Mouse (Mus musculus) A20 (cell line): ENCODE data around the gene Dcpp1.
"Not testable (repeated sequence)": the region's sequence is repeated elsewhere in the genome, so short reads cannot be mapped to it uniquely, and the experiment has no call there.

Source experiments
- DNase-seq: peaks from one replicate; pipeline ENCODE4 v3.0.0-alpha.2; 2011; ENCODE audit warnings: low read depth, low spot score

Dcpp1 gene

DNA sequence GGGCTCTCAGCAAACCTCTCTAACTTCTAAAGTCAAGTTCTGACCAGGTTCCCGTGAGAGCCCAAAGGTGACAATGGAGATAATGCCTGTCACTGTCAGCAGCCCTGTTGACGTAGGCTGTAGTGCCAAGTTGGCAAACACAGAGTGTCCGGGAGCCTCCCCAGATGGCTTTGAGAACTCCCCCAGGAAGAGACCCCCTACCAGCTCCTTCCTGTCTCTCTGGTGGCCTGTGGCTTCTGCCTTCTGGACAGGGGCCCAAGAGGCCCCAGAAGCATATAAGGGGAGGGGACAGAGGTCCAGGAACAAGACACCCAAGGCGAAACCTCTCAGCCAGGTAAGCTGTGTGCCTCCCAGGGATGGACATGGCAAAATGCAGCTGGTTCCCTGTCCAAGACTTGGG lies at the start of gene Dcpp1, which contains the start of gene Dcpp2:
Dcpp1 (plus strand) TSS at position 301 of the 400 bp plus-strand sequence.
Dcpp2 (plus strand) TSS at position 305 of the 400 bp plus-strand sequence.
- DNase-seq, result not testable (repeated sequence)

DNA sequence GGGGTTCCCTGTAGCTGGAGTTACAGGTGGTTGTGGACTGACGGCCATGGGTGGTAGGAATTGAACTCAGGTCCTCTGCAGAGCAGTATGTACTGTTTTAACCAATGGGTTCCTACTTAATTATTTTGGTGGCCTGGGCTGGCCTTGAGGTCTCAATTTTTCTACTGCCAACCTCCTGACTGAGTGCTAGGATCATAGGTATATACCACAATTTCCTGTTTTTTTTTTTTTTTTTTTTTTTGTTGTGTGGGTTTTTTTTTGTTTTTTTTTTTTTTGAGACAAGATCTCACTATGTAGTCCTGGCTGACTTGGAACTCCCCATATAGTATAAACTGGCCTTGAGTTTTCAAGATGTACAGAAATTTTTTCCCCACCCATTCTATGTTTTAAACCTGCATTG lies 49.5 kb upstream of the Dcpp1 start:
- DNase-seq, result no peak

DNA sequence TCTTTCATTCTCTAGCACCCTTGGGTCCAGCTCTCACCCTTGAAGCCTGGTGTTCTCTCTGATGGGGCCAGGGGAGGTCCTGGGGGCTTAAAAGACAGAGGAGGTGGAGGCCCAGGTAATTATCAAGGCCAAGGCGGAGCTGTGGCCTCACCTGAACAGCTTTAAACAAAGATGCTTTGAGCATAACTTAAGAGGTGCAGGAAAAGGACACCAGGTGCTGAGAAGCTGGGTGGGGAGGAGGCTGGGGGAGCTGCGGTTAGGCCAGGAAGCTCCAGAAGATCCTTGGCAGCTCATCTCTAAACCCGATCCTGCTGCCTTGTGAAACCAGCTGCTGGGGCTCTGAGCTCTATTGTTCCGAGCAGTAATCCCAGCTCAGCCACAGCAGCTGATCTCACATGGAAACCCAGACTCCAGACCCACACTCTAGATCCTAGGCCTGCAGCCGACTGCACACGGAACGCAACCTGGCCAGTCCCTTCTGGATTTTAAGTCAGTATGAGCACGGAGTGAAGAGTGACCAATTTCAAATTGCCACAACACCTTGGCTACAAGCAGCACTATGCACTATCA lies 44.6 kb upstream of the Dcpp1 start, which contains the start of gene Prss33:
Prss33 (minus strand) TSS at position 51 of the 570 bp plus-strand sequence.
- DNase-seq, result no peak

DNA sequence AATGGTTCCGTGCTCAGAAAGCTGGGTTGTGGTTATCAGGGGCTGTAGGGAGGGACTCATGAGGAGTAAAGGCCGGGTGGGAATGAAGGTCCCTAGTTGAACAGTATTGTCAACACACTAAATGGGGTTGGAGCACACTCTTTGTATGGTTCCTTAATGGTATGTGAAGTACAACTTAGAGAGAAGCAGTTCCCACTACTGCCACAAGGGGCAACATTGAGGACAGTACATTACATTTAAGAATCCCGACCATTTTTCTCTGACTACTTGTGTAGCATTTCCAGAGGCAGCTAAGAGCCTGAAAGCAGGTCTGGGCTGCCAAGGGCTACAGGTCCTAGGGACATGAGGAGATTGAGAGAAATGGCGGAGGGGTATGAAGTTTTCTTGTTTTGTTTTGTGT lies 39.5 kb upstream of the Dcpp1 start:
- DNase-seq, result peak; percentile 74

DNA sequence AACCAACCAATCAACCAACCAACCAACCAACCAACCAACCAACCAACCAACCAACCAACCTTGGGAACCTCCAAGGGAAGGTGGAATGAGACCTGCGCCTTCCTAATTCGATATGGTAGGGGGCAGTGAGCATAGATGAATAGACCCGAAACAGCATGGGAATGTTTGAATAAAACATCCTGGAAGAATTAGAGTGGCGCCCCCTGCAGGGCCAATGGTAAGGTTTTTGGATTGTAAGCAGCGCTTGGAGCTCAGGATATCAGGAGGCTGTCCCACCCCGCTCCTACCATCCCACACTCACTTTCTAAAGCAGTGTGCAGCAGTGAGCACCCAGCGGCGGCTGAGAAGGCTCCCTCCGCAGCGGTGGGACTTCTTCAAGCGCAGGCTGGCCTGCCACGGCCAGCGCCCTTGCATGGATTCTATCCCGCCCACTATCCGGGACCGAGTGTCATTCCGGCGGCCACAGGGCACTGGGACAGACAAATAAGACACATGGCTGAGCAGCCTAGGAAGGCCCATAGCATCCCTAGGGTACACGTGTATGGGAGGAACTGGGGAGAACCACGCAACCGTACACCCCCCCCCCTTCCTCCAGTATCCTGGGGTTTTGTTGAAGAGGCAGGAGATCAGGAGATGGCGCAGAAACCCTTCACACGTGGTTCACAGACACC lies 37.4 kb upstream of the Dcpp1 start:
- no peak for DNase-seq

DNA sequence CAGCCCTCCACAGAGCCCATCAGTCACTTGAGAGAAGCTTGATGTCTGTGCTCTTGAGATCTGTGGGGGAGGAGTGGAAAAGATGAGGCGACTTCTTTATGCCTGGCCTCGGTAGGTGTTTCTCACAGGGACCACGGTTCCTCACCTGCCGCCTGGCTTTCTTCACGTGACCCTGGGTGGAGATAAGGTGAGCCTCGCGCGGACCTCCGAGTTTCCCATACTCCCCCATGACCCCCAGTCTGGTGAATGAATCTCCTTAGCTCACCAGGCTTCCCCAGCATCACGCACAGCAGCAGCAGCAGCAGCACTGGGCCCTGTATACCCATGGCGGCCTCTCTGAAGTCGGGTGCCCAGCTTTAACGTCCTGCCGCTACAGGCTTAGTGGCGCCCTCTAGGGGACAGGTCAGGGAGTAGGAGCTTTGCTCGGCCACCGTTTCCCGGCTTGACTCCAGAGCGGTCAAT lies 36.8 kb upstream of the Dcpp1 start, which contains the start of the genes Prss32 and Prss41:
Prss32 (plus strand) TSS at position 44 of the 462 bp plus-strand sequence.
Prss41 (minus strand) TSS at position 361 of the 462 bp plus-strand sequence.
- peak; percentile 80 for DNase-seq

DNA sequence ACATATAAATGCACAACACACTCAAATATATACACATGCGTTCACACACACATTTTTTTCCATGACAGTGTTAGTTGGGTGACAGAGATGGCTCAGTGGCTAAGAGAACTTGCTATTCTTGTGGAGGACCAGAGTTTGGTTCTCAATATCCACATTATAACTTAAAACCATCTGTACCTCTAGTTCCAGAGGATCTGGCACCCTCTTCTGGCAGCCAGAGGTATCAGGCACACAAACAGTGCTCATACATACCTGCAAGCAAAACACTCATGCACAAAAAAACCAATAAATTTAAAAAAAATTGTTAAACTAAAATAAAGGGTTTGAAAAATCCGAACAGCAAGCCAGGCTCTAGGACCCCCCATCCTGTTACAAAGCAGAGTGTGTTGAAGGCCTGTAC lies 30.6 kb upstream of the Dcpp1 start:
- DNase-seq, result peak; percentile 31

DNA sequence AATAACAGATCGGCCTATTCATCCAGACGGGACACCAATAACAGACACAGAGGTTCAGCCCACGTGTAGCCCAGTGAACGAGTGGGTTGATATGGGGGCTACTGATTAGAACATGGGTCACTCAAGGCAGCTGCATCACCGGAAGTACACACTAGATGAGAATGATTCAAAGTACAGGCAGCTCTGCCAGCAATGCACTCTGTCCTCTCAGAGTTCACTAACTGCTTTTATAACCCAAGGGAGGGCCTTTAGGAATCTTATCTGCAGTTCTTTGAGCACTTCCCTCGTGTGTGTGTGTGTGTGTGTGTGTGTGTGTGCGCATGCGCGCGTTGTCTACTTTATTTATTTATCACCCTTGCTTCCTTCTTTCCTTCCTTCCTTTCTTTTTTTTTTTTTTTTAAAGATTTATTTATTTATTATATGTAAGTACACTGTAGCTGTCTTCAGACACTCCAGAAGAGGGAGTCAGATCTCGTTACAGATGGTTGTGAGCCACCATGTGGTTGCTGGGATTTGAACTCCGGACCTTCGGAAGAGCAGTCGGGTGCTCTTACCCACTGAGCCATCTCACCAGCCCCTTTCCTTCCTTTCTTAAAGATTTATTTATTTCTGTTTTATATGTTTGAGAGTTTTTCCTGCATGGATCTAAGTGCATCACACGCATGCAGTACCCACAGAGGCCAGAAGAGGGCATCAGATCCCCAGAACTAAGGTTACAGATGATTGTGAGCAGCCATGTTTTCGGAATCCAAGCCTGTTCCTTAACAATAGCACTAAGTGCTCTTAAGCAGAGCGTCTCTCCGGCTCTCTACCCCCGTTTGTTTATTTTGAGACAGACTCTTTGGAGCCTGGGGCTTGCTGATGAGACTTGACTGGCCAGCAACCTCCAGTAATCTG lies 29.6 kb upstream of the Dcpp1 start:
- DNase-seq, result peak; percentile 54

DNA sequence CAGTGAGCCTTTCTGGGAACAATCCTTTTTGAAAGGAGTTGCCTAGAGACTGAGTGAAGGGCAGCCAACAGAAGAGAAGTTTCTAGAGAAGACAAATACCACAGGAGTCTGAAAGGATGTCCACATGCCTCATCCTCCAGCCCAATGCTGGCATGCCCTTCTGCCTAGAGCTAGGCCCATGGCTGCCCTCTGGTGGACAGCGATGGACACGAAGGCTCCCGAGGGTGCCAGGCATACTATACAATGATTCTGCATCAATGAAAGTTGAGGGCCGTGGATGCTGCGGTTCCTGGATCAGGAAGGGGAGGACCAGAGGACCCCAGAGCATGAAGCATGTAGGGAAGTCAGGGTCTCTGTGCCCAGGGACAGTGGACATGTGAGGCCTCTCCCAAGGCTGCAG lies 27.4 kb upstream of the Dcpp1 start:
- peak; percentile 59 for DNase-seq

DNA sequence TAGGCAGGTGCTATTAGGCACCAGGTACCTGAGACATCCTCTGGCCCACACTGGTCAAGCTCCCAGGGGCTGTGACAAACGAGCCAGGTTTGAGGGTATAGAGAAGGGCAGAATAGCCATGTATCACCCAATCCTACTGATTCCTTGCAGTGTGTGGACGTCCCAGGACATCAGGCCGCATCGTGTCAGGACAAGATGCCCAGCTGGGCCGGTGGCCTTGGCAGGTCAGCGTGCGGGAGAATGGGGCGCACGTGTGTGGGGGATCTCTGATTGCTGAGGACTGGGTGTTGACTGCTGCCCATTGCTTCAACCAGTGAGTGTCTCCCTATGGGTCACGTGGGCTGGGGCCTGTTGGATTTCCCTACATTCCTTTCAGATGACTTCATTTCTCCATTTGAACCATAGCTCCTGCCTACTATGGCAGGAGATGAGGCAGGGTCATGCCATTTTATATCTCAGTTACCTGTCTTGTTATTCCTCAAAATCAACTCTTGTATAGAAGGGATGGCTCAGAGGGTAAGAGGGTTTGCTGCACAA lies 26.4 kb upstream of the Dcpp1 start:
- no peak for DNase-seq

DNA sequence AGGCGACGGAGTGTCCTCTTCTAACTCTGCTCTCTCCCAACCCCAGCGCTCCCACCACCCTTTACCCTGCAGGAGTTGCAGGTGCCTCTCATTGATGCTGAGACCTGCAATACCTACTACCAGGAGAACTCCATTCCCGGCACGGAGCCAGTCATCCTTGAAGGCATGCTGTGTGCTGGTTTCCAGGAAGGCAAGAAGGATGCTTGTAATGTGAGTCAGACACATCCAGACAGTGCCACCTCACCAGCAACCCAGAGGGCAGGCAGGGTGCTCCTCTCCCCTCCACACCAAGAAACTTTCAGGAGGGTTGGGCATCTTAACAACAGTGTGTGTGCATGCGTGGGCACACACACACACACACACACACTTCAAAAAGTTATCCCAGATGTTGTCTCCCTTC lies 23.5 kb upstream of the Dcpp1 start:
- DNase-seq, result no peak

DNA sequence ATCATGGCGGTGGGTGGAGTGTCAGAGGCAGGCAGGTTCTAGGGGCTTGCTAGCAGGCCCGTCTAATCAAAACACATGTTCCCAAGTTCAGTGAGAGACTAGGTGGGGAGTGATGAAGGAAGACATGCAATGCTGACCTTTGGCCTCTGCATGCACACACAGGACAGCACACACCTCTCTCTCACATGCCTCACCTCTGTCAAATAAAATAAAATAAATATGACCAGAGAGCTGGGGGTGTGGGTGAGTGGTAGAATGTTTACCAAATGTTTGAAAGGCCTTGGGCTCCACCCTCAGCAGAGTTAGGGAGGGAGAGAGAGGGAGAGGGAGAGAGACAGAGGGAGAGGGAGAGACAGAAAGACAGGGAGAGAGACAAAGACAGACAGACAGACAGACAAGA lies 22.8 kb upstream of the Dcpp1 start:
- no peak for DNase-seq

DNA sequence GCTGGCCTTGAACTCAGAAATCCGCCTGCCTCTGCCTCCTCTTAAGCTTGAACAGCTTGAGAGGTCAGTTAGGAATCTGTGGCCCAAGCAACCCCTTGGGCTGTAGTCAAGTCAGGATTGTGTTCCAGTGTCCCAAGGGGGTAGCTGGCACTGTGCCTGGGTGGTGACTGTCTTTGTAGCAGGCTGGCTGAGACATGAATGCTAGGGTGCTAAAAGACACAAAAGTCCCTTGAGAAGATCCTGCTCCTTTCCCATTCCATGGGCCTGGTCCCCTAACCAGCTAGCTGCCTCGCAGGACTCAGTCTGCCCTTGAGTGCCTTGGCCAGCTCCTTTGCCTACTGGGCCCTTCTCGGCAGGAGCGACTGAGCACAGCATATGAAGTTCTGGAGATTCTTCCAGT lies 17.8 kb upstream of the Dcpp1 start:
- DNase-seq, result no peak

DNA sequence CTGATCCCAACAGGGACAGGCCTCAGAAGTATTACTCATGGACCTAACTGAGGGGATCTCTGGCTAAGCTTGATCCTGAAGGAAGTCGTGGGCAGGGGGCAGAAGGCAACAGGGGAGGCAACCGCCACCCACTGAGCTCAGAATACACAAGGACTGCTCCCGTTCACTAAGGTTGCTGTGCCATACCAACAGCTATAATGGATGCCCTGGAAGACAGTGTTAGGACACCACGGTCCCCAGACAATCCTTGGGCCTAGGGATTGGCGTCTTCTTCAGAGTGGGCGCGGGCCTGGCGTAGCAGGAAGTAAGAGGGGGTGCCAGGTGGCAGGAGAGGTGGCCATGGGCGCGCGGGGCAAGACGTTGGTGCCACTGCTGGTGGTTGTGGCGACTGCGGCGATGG lies 12.9 kb upstream of the Dcpp1 start, which contains the start of gene Prss21:
Prss21 (plus strand) TSS at position 301 of the 400 bp plus-strand sequence.
- no peak for DNase-seq

DNA sequence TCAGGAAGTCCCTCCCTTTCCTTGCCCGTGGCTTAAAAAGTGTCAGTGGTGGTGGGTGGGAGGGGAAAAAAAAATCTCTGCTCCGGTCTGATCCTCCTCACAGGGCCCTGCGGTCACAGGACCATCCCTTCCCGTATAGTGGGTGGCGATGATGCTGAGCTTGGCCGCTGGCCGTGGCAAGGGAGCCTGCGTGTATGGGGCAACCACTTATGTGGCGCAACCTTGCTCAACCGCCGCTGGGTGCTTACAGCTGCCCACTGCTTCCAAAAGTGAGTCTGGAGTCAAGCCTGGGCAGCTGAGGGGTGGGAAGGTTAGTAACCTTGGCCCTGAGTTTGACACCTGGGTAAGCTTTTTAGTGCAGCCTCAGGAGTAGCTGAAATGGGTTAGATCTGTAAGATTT lies 12.2 kb upstream of the Dcpp1 start:
- DNase-seq, result no peak

DNA sequence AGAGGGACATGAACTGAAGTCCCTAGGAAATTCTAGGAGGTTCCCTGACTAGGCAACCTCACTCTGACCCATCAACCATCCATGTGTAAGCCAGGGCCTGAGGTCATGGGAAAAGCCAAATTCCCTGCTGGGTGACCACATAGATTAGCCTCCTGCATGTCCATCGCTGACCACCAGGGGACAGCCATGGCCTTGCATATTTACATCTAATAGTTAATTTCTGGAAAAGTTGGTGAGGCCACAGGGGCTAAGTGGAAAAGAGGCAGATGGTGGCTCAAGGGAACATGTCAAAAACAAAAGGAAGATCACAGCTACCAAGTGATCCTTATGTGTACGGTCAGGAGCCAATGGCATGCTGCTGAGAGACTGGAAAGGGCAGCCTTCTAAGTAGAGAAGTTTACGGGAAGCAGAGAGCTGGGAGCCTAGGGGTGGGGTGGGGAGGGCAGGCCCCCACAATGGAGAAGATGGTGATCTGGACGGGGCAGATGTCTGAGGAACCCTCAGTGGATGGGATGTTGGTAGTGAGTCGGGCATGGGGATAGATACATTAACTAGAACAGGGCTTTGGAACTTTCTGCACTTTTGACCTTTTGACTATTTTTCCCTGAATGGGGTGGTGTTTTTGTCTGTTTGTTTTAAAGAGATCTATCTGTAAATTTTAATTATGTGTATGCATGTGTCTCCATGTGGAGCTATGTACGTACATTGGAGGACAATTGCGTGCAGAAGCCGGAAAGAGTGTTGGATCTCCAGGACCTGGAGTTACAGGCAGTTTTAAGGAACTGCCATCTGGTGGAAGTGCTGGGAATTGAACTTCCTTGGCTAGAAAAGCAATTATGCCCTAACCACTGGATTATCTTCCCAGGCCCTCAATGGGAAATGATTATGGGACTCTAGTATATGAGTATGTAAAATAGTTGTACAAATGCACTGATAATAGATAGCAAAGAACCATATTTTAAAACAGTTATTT lies 6.5 kb upstream of the Dcpp1 start:
- peak; percentile 39 for DNase-seq

DNA sequence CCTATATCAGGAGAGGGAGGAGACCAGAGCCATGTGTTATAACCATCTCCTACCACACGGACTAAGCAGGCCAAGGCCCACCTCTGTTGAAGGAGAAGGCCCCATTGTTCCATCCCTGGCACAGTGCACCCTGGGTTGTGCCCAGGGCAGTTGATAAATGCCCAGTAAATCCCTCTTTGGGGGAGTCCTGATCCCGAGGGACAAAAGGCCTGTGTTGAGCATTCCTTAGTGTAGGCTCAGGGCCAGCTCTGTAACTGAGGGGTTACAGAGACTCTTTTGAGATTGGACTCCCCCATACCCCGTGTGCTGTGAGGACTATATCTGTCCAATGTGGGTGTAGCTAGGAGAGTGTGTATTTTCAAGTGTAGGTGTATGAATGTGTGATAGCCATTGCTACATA lies 3.9 kb upstream of the Dcpp1 start:
- DNase-seq, result no peak

DNA sequence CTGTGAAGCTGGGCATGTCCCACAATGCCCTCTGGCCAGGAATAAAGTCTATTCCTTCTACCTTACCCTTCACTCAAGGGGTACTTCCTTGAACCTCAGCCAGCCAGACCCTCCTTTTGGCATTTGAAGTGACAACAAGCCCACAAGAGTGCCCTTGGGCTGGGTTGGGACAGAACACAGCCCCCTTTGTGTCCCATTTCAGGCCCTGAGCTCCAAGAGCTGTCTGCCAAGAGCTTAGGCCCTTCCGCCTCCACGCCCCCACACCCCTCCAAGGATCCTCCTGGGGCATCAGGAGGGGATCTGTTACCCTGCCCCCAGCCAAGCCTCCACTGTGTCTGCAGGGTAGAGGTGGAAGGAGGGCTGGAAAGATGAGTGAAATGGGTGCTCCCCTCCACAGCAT lies 3.5 kb upstream of the Dcpp1 start:
- no peak for DNase-seq

DNA sequence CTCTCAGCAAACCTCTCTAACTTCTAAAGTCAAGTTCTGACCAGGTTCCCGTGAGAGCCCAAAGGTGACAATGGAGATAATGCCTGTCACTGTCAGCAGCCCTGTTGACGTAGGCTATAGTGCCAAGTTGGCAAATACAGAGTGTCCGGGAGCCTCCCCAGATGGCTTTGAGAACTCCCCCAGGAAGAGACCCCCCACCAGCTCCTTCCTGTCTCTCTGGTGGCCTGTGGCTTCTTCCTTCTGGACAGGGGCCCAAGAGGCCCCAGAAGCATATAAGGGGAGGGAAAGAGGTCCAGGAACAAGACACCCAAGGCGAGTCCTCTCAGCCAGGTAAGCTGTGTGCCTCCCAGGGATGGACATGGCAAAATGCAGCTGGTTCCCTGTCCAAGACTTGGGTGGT lies 36.5 kb downstream of the Dcpp1 start, which contains the start of gene Dcpp3:
Dcpp3 (plus strand) TSS at position 301 of the 400 bp plus-strand sequence.
- not testable (repeated sequence) for DNase-seq

DNA sequence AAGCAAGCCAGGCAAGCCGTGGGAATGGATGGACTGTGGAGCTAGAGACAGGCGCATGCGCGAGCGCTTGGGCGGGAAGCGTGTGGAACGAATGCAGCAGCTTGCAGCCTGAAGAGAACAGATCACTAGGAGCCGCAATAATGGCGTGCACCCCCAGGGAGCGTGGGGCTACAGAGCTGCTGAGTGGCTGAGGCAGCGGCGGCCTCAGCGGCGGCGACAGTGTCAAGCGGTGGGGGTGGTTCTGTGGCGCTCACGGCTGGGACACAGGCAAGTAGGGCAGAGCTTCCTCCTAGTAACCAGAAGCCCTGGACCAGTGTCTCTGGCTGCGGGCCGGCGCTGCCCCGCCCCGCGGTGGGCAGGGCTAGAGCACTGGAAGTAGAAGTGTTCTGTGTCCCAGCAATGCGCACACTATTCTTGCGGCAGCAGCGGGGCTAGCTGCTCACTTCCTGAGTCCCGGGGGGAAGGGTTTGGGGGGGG lies 43.9 kb downstream of the Dcpp1 start:
- DNase-seq, result peak; percentile 94
